Mouse (Mus musculus) cerebellum, adult 18-20 months (tissue): ENCODE measurements around the gene 2510039O18Rik.

Experiments used
- DNase-seq, 2 experiments: peaks; one replicate each; pipeline ENCODE4 v3.0.0; 2021

Gene 2510039O18Rik

GRCm38 (mm10) chr4:147937021-147937420 lies 3.7 kb upstream of the 2510039O18Rik start:
- no peak for DNase-seq

- DNase-seq = no peak
Observed at GRCm38 (mm10) chr4:147937486-147937885, 3.2 kb upstream of the 2510039O18Rik start.

GRCm38 (mm10) chr4:147938148-147939096 lies 2.3 kb upstream of the 2510039O18Rik start:
- DNase-seq = no peak

GRCm38 (mm10) chr4:147940111-147940510 lies 584 bp upstream of the 2510039O18Rik start:
- DNase-seq = no peak

GRCm38 (mm10) chr4:147941045-147942020 lies 638 bp downstream of the 2510039O18Rik start:
- peak; percentile 20 to 33 for DNase-seq

- DNase-seq = no peak
Observed at GRCm38 (mm10) chr4:147943005-147943404, 2.3 kb downstream of the 2510039O18Rik start.

- no peak for DNase-seq
Observed at GRCm38 (mm10) chr4:147947511-147947910, 6.8 kb downstream of the 2510039O18Rik start.

- DNase-seq = peak in 1 of 2 experiments; percentile 28
Observed at GRCm38 (mm10) chr4:147953590-147953989, 12.9 kb downstream of the 2510039O18Rik start.

- DNase-seq = no peak
Observed at GRCm38 (mm10) chr4:147957141-147957540, 16.4 kb downstream of the 2510039O18Rik start.

- peak; percentile 58 to 61 for DNase-seq
Observed at GRCm38 (mm10) chr4:147959881-147960831, 19.5 kb downstream of the 2510039O18Rik start.

- no peak for DNase-seq
Observed at GRCm38 (mm10) chr4:147962781-147963180, 22.1 kb downstream of the 2510039O18Rik start.

- DNase-seq = no peak
Observed at GRCm38 (mm10) chr4:147963623-147964022, 22.9 kb downstream of the 2510039O18Rik start.

GRCm38 (mm10) chr4:147965712-147966111 lies 25.0 kb downstream of the 2510039O18Rik start:
- no peak for DNase-seq

GRCm38 (mm10) chr4:147968816-147969215 lies 28.1 kb downstream of the 2510039O18Rik start:
- DNase-seq = no peak

- DNase-seq = no peak
Observed at GRCm38 (mm10) chr4:147969337-147969736, 28.6 kb downstream of the 2510039O18Rik start.

GRCm38 (mm10) chr4:147976237-147976636 lies 35.5 kb downstream of the 2510039O18Rik start:
- no peak for DNase-seq

GRCm38 (mm10) chr4:147977726-147978125 lies 37.0 kb downstream of the 2510039O18Rik start:
- DNase-seq = no peak

- DNase-seq = no peak
Observed at GRCm38 (mm10) chr4:147978391-147978790, 37.7 kb downstream of the 2510039O18Rik start.

- no peak for DNase-seq
Observed at GRCm38 (mm10) chr4:147979441-147979860, 38.8 kb downstream of the 2510039O18Rik start.

GRCm38 (mm10) chr4:147985205-147986132 lies 44.8 kb downstream of the 2510039O18Rik start, which contains the start of gene Nppb:
Nppb (plus strand) TSS chr4:147985788.
- no peak for DNase-seq
